Mouse (Mus musculus): ENCODE results near the gene Setd2. TPM values are rescaled to one million over a fixed set of nuclear protein-coding genes. Genes with fewer than 3 reads are reported as not detected.

The Setd2 gene
- polyA plus RNA-seq, 1 experiment from 2014 or later = 33.7 TPM

Small RNAs within 50 kb of the gene (microRNA-seq; reads per million reads assigned to microRNA genes)
- gene Mir8107 (ENCODE audit: borderline number of aligned reads) = not detected

Other genes starting within 250 kb of the Setd2 start
- gene Elp6, start 227.4 kb upstream of the Setd2 start, polyA plus RNA-seq (2015; fragmentation: Nextera tagmentation; extraction: Ambion mirVana) = 24.1 and 24.9 TPM in 2 replicates
- 43.6 and 43.9 TPM in 2 replicates for gene Scap, start 199.3 kb upstream of the Setd2 start, polyA plus RNA-seq (2015; fragmentation: Nextera tagmentation; extraction: Ambion mirVana)
- 20.5 and 21.5 TPM in 2 replicates for gene Ptpn23, start 124.4 kb upstream of the Setd2 start, polyA plus RNA-seq (2015; fragmentation: Nextera tagmentation; extraction: Ambion mirVana)
- 4.4 and 5.1 TPM in 2 replicates for gene Ngp, start 112.8 kb upstream of the Setd2 start, polyA plus RNA-seq (2015; fragmentation: Nextera tagmentation; extraction: Ambion mirVana)
- gene Klhl18, start 55.9 kb upstream of the Setd2 start, polyA plus RNA-seq (2015; fragmentation: Nextera tagmentation; extraction: Ambion mirVana) = 11.1 and 12.8 TPM in 2 replicates
- 4.0 and 7.4 TPM in 2 replicates for gene Kif9, start 55.6 kb upstream of the Setd2 start, polyA plus RNA-seq (2015; fragmentation: Nextera tagmentation; extraction: Ambion mirVana)
- gene Nradd, start 91.9 kb downstream of the Setd2 start, polyA plus RNA-seq (2015; fragmentation: Nextera tagmentation; extraction: Ambion mirVana) = 51.4 and 51.7 TPM in 2 replicates
- 4.9 and 6.7 TPM in 2 replicates for gene Nbeal2, start 121.6 kb downstream of the Setd2 start, polyA plus RNA-seq (2015; fragmentation: Nextera tagmentation; extraction: Ambion mirVana)
- 131 and 139 TPM in 2 replicates for gene Ccdc12, start 123.9 kb downstream of the Setd2 start, polyA plus RNA-seq (2015; fragmentation: Nextera tagmentation; extraction: Ambion mirVana)
- gene Myl3, start 209.3 kb downstream of the Setd2 start, polyA plus RNA-seq (2015; fragmentation: Nextera tagmentation; extraction: Ambion mirVana) = 7.5 and 8.5 TPM in 2 replicates
- 133 and 145 TPM in 2 replicates for gene Pth1r, start 214.5 kb downstream of the Setd2 start, polyA plus RNA-seq (2015; fragmentation: Nextera tagmentation; extraction: Ambion mirVana)